Mouse (Mus musculus) embryonic facial prominence, embryonic 10.5 days (tissue): ENCODE measurements around the gene D10Jhu81e. TPM values are rescaled to one million over a fixed set of nuclear protein-coding genes. Genes with fewer than 3 reads are reported as not detected.

ENCODE experiments used
- DNase-seq: peaks from one replicate; pipeline ENCODE4 v3.0.0-alpha.2; 2017; ENCODE audit warnings: low spot score
- H3K27ac ChIP-seq: fragments of 300-500 bp; sonication (generic); replicated peaks from 2 replicates; pipeline ENCODE4 v1.5.1; 2016; ENCODE audit warnings: mild to moderate bottlenecking
- H3K27me3 ChIP-seq: fragments of 300-500 bp; sonication (generic); replicated peaks from 2 replicates; pipeline ENCODE4 v1.6.1; 2016; ENCODE audit warnings: low read depth, mild to moderate bottlenecking; ENCODE audit not compliant: poor library complexity, severe bottlenecking
- H3K36me3 ChIP-seq: fragments of 300-500 bp; sonication (generic); replicated peaks from 2 replicates; pipeline ENCODE4 v1.6.1; 2016; ENCODE audit warnings: mild to moderate bottlenecking, moderate library complexity
- H3K4me1 ChIP-seq: fragments of 300-500 bp; sonication (generic); 2 replicates; pipeline ENCODE4 v1.6.1; 2016
- H3K4me3 ChIP-seq: fragments of 300-500 bp; sonication (generic); 2 replicates; pipeline ENCODE4 v1.5.1; 2016; ENCODE audit warnings: mild to moderate bottlenecking, moderate library complexity
- H3K9me3 ChIP-seq: fragments of 300-500 bp; sonication (generic); 2 replicates; pipeline ENCODE4 v1.6.1; 2016; ENCODE audit warnings: mild to moderate bottlenecking
- WGBS: fragments of 180-500 bp; shearing (Covaris S2); methylation state at CpG from one replicate; pipeline ENCODE4 v1.1.7; 2016; 5-methylcytosine and 5-hydroxymethylcytosine counted together
- polyA plus RNA-seq: library from polyadenylated mRNA; unstranded; fragments of >200 nt; fragmentation: Nextera tagmentation; extraction: Ambion mirVana; gene quantifications from 2 replicates; pipeline ENCODE4 v1.2.1, GENCODE M21; 2016

Gene D10Jhu81e
- polyA plus RNA-seq, 1 experiment from 2014 or later = 17.6 TPM

GRCm38 (mm10) chr10:78160369-78161095, 9.1 kb downstream of the D10Jhu81e start:
- Histone ChIP-seq H3K27me3 (no peaks in the 10 kb centered on the region), H3K4me3 (no peak overlapping the region), H3K4me1 (peaks cover 9% of the 10 kb centered on the region), H3K36me3 (peaks cover 48% of the 10 kb centered on the region), H3K27ac (no peak overlapping the region), H3K9me3 (no peaks in the 10 kb centered on the region)
- WGBS = 85% methylated on average over 16 of the region's 16 CpGs
- no peak for DNase-seq

GRCm38 (mm10) chr10:78159906-78160305, 9.7 kb downstream of the D10Jhu81e start:
- peak; percentile 85 for DNase-seq
- H3K36me3 ChIP-seq = peaks cover 41% of the 10 kb centered on the region
- H3K27me3 ChIP-seq = no peaks in the 10 kb centered on the region
- 0 out of 2 replicates have a peak overlapping the region, but pooled peaks have one; percentile 8 for H3K27ac ChIP-seq
- peak overlapping the region; percentile 41 for H3K4me3 ChIP-seq
- 5% methylated on average over 7 of the region's 7 CpGs for WGBS
- no peaks in the 10 kb centered on the region for H3K9me3 ChIP-seq
- H3K4me1 ChIP-seq = peaks cover 9% of the 10 kb centered on the region

- H3K4me3 ChIP-seq = peak overlapping the region; percentile 41
- 0 out of 2 replicates have a peak overlapping the region, but pooled peaks have one; percentile 8 for H3K27ac ChIP-seq
- 14% methylated on average over 17 of the region's 17 CpGs for WGBS
Observed at GRCm38 (mm10) chr10:78159252-78159878, 10.2 kb downstream of the D10Jhu81e start.

GRCm38 (mm10) chr10:78158041-78158440, 11.5 kb downstream of the D10Jhu81e start:
- DNase-seq = no peak
- peaks cover 24% of the 10 kb centered on the region for H3K36me3 ChIP-seq
- peaks cover 9% of the 10 kb centered on the region for H3K4me1 ChIP-seq
- no peak overlapping the region for H3K27ac ChIP-seq
- H3K27me3 ChIP-seq = no peaks in the 10 kb centered on the region
- 91% methylated on average over 15 of the region's 15 CpGs for WGBS
- no peaks in the 10 kb centered on the region for H3K9me3 ChIP-seq
- no peak overlapping the region for H3K4me3 ChIP-seq

More at GRCm38 (mm10) chr10:78159252-78159878, 10.2 kb downstream of the D10Jhu81e start:
- peak; percentile 54 for DNase-seq
- Histone ChIP-seq H3K36me3 (peaks cover 36% of the 10 kb centered on the region), H3K9me3 (no peaks in the 10 kb centered on the region), H3K4me1 (peaks cover 9% of the 10 kb centered on the region), H3K27me3 (no peaks in the 10 kb centered on the region)

- Histone ChIP-seq H3K27me3 (no peaks in the 10 kb centered on the region), H3K4me3 (no peak overlapping the region), H3K36me3 (peaks cover 15% of the 10 kb centered on the region; the same call in 1 of the 2 replicates), H3K4me1 (peaks cover 9% of the 10 kb centered on the region), H3K27ac (no peak overlapping the region), H3K9me3 (no peaks in the 10 kb centered on the region)
- 80% methylated on average over 6 of the region's 6 CpGs for WGBS
- no peak for DNase-seq
Observed at GRCm38 (mm10) chr10:78156926-78157325, 12.7 kb downstream of the D10Jhu81e start.

- no peak for DNase-seq
- no peaks in the 10 kb centered on the region for H3K9me3 ChIP-seq
- no peaks in the 10 kb centered on the region for H3K4me1 ChIP-seq
- H3K27ac ChIP-seq = no peak overlapping the region
- no peaks in the 10 kb centered on the region for H3K27me3 ChIP-seq
- H3K4me3 ChIP-seq = no peak overlapping the region
- 67% methylated on average over 10 of the region's 10 CpGs for WGBS
- H3K36me3 ChIP-seq = no peaks in the 10 kb centered on the region
Observed at GRCm38 (mm10) chr10:78148834-78149766, 20.5 kb downstream of the D10Jhu81e start.

GRCm38 (mm10) chr10:78147908-78148441, 21.6 kb downstream of the D10Jhu81e start:
- H3K4me1 ChIP-seq = no peaks in the 10 kb centered on the region
- no peaks in the 10 kb centered on the region for H3K36me3 ChIP-seq
- 90% methylated on average over 4 of the region's 4 CpGs for WGBS

GRCm38 (mm10) chr10:78143727-78144505, 25.7 kb downstream of the D10Jhu81e start:
- DNase-seq = no peak
- Histone ChIP-seq H3K27ac (no peak overlapping the region), H3K4me1 (peaks cover 5% of the 10 kb centered on the region), H3K36me3 (no peaks in the 10 kb centered on the region), H3K9me3 (no peaks in the 10 kb centered on the region), H3K4me3 (no peak overlapping the region), H3K27me3 (no peaks in the 10 kb centered on the region)
- 55% methylated on average over 8 of the region's 8 CpGs for whole genome bisulfite sequencing

More at GRCm38 (mm10) chr10:78147908-78148441, 21.6 kb downstream of the D10Jhu81e start:
- Histone ChIP-seq H3K4me3 (no peak overlapping the region), H3K9me3 (no peaks in the 10 kb centered on the region), H3K27ac (no peak overlapping the region), H3K27me3 (no peaks in the 10 kb centered on the region)
- no peak for DNase-seq

GRCm38 (mm10) chr10:78140843-78141242, 28.7 kb downstream of the D10Jhu81e start:
- H3K4me3 ChIP-seq = no peak overlapping the region
- no peaks in the 10 kb centered on the region for H3K36me3 ChIP-seq
- H3K9me3 ChIP-seq = no peaks in the 10 kb centered on the region
- WGBS = 76% methylated on average over 3 of the region's 3 CpGs
- H3K27ac ChIP-seq = no peak overlapping the region
- no peaks in the 10 kb centered on the region for H3K27me3 ChIP-seq
- H3K4me1 ChIP-seq = peaks cover 28% of the 10 kb centered on the region
- no peak for DNase-seq

- WGBS = 93% methylated on average over 1 of the region's 1 CpGs
Observed at GRCm38 (mm10) chr10:78140251-78140600, 29.4 kb downstream of the D10Jhu81e start.

GRCm38 (mm10) chr10:78139572-78140250, 29.9 kb downstream of the D10Jhu81e start:
- Histone ChIP-seq H3K36me3 (no peaks in the 10 kb centered on the region), H3K4me3 (no peak overlapping the region), H3K9me3 (no peaks in the 10 kb centered on the region), H3K27me3 (no peaks in the 10 kb centered on the region), H3K4me1 (peaks cover 39% of the 10 kb centered on the region), H3K27ac (no peak overlapping the region)
- DNase-seq = no peak
- 81% methylated on average over 11 of the region's 11 CpGs for WGBS

More at GRCm38 (mm10) chr10:78140251-78140600, 29.4 kb downstream of the D10Jhu81e start:
- no peaks in the 10 kb centered on the region for H3K27me3 ChIP-seq
- H3K4me1 ChIP-seq = peaks cover 34% of the 10 kb centered on the region
- no peak overlapping the region for H3K4me3 ChIP-seq
- no peaks in the 10 kb centered on the region for H3K36me3 ChIP-seq
- no peaks in the 10 kb centered on the region for H3K9me3 ChIP-seq
- DNase-seq = no peak
- no peak overlapping the region for H3K27ac ChIP-seq
